8 mouse cellular contexts compared by ENCODE assay signal in genomic region chr6:128798772-128799143, GRCm38 (mm10). TPM values are rescaled to one million over a fixed set of nuclear protein-coding genes. Genes with fewer than 3 reads are reported as not detected.
DNase-seq lines count a peak whose midpoint lies in the region; ATAC-seq and TF ChIP-seq lines count a peak whose summit lies in the region.
"Not testable (repeated sequence)": the region's sequence is repeated elsewhere in the genome, so short reads cannot be mapped to it uniquely, and the experiment has no call there.

No protein-coding gene starts in this region.

- WGBS in heart, embryonic 13.5 days, result 0% methylated on average over 20 of the region's 20 CpGs
- WGBS in liver, adult 2 months, result 2% methylated on average over 20 of the region's 20 CpGs

- H3K9ac ChIP-seq in heart, embryonic 13.5 days, result peak overlapping the region; percentile 85
- peak overlapping the region; percentile 75 for H3K9ac ChIP-seq in liver, adult 2 months (ENCODE audit: low read depth, low read length)

- not testable (repeated sequence) for TF ChIP-seq POLR2A in brain, embryonic 14.5 days (IDR thresholded peaks at IDR 0.05; ENCODE audit: borderline replicate concordance, extremely low read depth, insufficient read depth, insufficient read length, poor library complexity, severe bottlenecking); liver, adult 2 months (IDR thresholded peaks at IDR 0.05; ENCODE audit: extremely low read depth, insufficient read depth, low read length)

- H3K79me2 ChIP-seq in C2C12 (ENCODE audit: control insufficient read depth, insufficient read depth); liver, adult 2 months (ENCODE audit: control insufficient read depth, insufficient read depth, low read length): not testable (repeated sequence)

- H3ac ChIP-seq in C2C12 (ENCODE audit: control insufficient read depth, insufficient read length, low read depth), result not testable (repeated sequence)

- peak overlapping the region; percentile 73 for H3K4me2 ChIP-seq in heart, embryonic 13.5 days

- not testable (repeated sequence) for H3K36me3 ChIP-seq in C2C12 (ENCODE audit: control insufficient read depth, insufficient read depth); heart, embryonic 13.5 days; liver, adult 2 months (ENCODE audit: control insufficient read depth, insufficient read depth, low read length)

- H3K27me3 ChIP-seq in C2C12 (ENCODE audit: control insufficient read depth, insufficient read depth, insufficient read length); heart, embryonic 13.5 days (replicated peaks); liver, adult 2 months (ENCODE audit: control insufficient read depth, insufficient read depth, low read length): not testable (repeated sequence)

- peak; percentile 90 for DNase-seq in brain, embryonic 14.5 days (ENCODE audit: low read depth)
- DNase-seq in fibroblast of lung, adult 2 months (ENCODE audit: low read depth), result peak; percentile 78
- peak; percentile 82 for DNase-seq in kidney, postnatal 10 days
- DNase-seq in liver, adult 2 months (ENCODE audit: extremely low read depth, low read depth, low spot score), result peak; percentile 77
- peak; percentile 53 to 60 for DNase-seq in spleen, postnatal 14 days (ENCODE audit: low spot score in 2 of 2)

- ATAC-seq in heart, embryonic 13.5 days (ENCODE audit: extremely low read depth, insufficient number of reproducible peaks, low FRiP score, low TSS enrichment), result not testable (repeated sequence)
- ATAC-seq in monocyte, adult 5-6 weeks (replicated peaks; ENCODE audit: insufficient number of reproducible peaks, low FRiP score, low TSS enrichment, poor library complexity, severe bottlenecking), result 0 out of 2 replicates have a peak, but pooled peaks have one; percentile 4

- not testable (repeated sequence) for TF ChIP-seq CTCF in C2C12 (IDR thresholded peaks at IDR 0.05; ENCODE audit: control insufficient read depth, insufficient read depth, insufficient read length); brain, embryonic 14.5 days (IDR thresholded peaks at IDR 0.05; ENCODE audit: borderline replicate concordance, extremely low read depth, insufficient read depth, insufficient read length); liver, adult 2 months (IDR thresholded peaks at IDR 0.05; ENCODE audit: low read depth, low read length)

- H3K27ac ChIP-seq in heart, embryonic 13.5 days (replicated peaks), result peak overlapping the region; percentile 82
- peak overlapping the region; percentile 62 for H3K27ac ChIP-seq in liver, adult 2 months (replicated peaks; ENCODE audit: insufficient read depth, low read depth, low read length)

- not testable (repeated sequence) for H3K9me3 ChIP-seq in heart, embryonic 13.5 days

- H3K4me1 ChIP-seq in heart, embryonic 13.5 days, result peaks cover 22% of the 10 kb centered on the region
- H3K4me1 ChIP-seq in liver, adult 2 months (ENCODE audit: control insufficient read depth, insufficient read depth, low read length), result not testable (repeated sequence)

- peak overlapping the region; percentile 43 for H3K4me3 ChIP-seq in C2C12 (ENCODE audit: insufficient read depth, poor library complexity, severe bottlenecking)
- H3K4me3 ChIP-seq in heart, embryonic 13.5 days, result peak overlapping the region; percentile 72
- H3K4me3 ChIP-seq in liver, adult 2 months (ENCODE audit: insufficient read depth, low read depth, low read length), result peak overlapping the region; percentile 90

- not testable (repeated sequence) for H3K79me3 ChIP-seq in C2C12 (ENCODE audit: low read depth)

RNA-seq across cellular contexts. Expression of gene Klrb1c, which starts 9.7 kb away (rescaled TPM):
- not detected for polyA plus RNA-seq in C2C12 (2012; fragmentation: generic; extraction: Trizol)
- polyA plus RNA-seq in brain, embryonic 14.5 days (2012; rRNA removed), result 0.05 and 0.07 TPM in 2 replicates
- 0.15 TPM in 1 of 2 replicates, not detected in the other for polyA plus RNA-seq in heart, embryonic 13.5 days (2015; fragmentation: Nextera tagmentation; extraction: Ambion mirVana)
- 0.74 and 1.1 TPM in 2 replicates for total RNA-seq in liver, adult 2 months (2014; rRNA removed)
- 0.13 and 0.17 TPM in 2 replicates for polyA plus RNA-seq in liver, adult 2 months (2012; rRNA removed)
- total RNA-seq in monocyte, adult 5-6 weeks (2017), result 160 to 719 TPM (median 207 TPM) in 3 replicates

RNA-seq across cellular contexts. Expression of gene Gm44511, which starts 27.4 kb away (rescaled TPM):
- polyA plus RNA-seq in C2C12 (2012; fragmentation: generic; extraction: Trizol), result not detected
- not detected in 2 replicates for polyA plus RNA-seq in brain, embryonic 14.5 days (2012; rRNA removed)
- not detected in 2 replicates for polyA plus RNA-seq in heart, embryonic 13.5 days (2015; fragmentation: Nextera tagmentation; extraction: Ambion mirVana)
- 0.37 TPM in 1 of 2 replicates, not detected in the other for total RNA-seq in liver, adult 2 months (2014; rRNA removed)
- polyA plus RNA-seq in liver, adult 2 months (2012; rRNA removed), result not detected in 2 replicates
- 0.57 TPM in 1 of 3 replicates, not detected in the others for total RNA-seq in monocyte, adult 5-6 weeks (2017)

RNA-seq across cellular contexts. Expression of gene Klrb1b, which starts 27.4 kb away (rescaled TPM):
- polyA plus RNA-seq in C2C12 (2012; fragmentation: generic; extraction: Trizol), result not detected
- polyA plus RNA-seq in brain, embryonic 14.5 days (2012; rRNA removed), result 0.05 TPM in 1 of 2 replicates, not detected in the other
- polyA plus RNA-seq in heart, embryonic 13.5 days (2015; fragmentation: Nextera tagmentation; extraction: Ambion mirVana), result not detected in 2 replicates
- 0.07 and 0.09 TPM in 2 replicates for total RNA-seq in liver, adult 2 months (2014; rRNA removed)
- polyA plus RNA-seq in liver, adult 2 months (2012; rRNA removed), result not detected in 2 replicates
- total RNA-seq in monocyte, adult 5-6 weeks (2017), result 99.8 to 219 TPM (median 100 TPM) in 3 replicates
